Mouse (Mus musculus) sigmoid colon, adult 10 weeks (tissue): ENCODE data around the gene Slc17a2. TPM values are rescaled to one million over a fixed set of nuclear protein-coding genes. Genes with fewer than 3 reads are reported as not detected.

ENCODE experiments used
- polyA plus RNA-seq: library from polyadenylated mRNA; stranded (reverse); fragments of 350-450 nt; fragmentation: Illumina TruSeq; extraction: RNeasy Lipid Tissue Mini Kit (QIAGEN cat#74804); gene quantifications from one replicate; pipeline ENCODE4 v1.2.3, GENCODE M21; 2014; ENCODE audit warnings: low read depth, low replicate concordance

Slc17a2 gene
- 0.76 TPM for polyA plus RNA-seq

GRCm38 (mm10) chr13:23806422-23807052, at the start of gene Slc17a2:
Gene Slc17a2 (plus strand): TSS chr13:23806993.

GRCm38 (mm10) chr13:23760972-23761864, 45.6 kb upstream of the Slc17a2 start, which contains the start of gene Hist1h4a:
Gene Hist1h4a (minus strand): TSS chr13:23761230.

GRCm38 (mm10) chr13:23761871-23762821, 44.6 kb upstream of the Slc17a2 start, which contains the start of gene Hist1h3a:
Gene Hist1h3a (minus strand): TSS chr13:23762386.

GRCm38 (mm10) chr13:23763586-23764323, 43.0 kb upstream of the Slc17a2 start, which contains the start of gene Hist1h1a:
Gene Hist1h1a (plus strand): TSS chr13:23763666.

DNA sequence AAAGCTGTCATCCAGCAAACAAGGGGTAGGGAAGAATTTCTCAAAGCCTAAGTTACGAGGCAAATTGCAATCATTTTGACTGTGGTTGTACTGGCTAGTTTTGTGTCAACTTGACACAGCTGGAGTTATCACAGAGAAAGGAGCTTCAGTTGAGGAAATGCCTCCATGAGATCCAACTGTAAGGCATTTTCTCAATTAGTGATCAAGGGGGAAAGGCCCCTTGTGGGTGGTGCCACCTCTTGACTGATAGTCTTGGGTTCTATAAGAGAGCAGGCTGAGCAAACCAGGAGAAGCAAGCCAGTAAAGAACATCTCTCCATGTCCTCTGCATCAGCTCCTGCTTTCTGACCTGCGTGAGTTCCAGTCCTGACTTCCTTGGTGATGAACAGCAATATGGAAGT, 37.2 kb upstream of the Slc17a2 start, which contains the start of gene Trim38:
Trim38 (plus strand) TSS at position 301 of the 400 bp plus-strand sequence.

GRCm38 (mm10) chr13:23839308-23839707, 32.5 kb downstream of the Slc17a2 start, which contains the start of gene Slc17a3:
Gene Slc17a3 (plus strand): TSS chr13:23839434.

GRCm38 (mm10) chr13:23867405-23867804, 60.6 kb downstream of the Slc17a2 start, which contains the start of gene Slc17a1:
Gene Slc17a1 (plus strand): TSS chr13:23867750.

Other genes with a start within 250 kb of the Slc17a2 start
- not detected for gene Hist1h3e, start 244.6 kb upstream of the Slc17a2 start, polyA plus RNA-seq
- not detected for gene Hist1h2ae, start 235.8 kb upstream of the Slc17a2 start, polyA plus RNA-seq
- 3.6 TPM for gene Hist1h2bg, start 235.6 kb upstream of the Slc17a2 start, polyA plus RNA-seq
- gene Hist1h2bf, start 232.8 kb upstream of the Slc17a2 start, polyA plus RNA-seq, result not detected
- not detected for gene Hist1h2ad, start 232.6 kb upstream of the Slc17a2 start, polyA plus RNA-seq
- 6.7 TPM for gene Hist1h3d, start 231.2 kb upstream of the Slc17a2 start, polyA plus RNA-seq
- 2.3 TPM for gene Hist1h4d, start 225.4 kb upstream of the Slc17a2 start, polyA plus RNA-seq
- gene Hist1h2be, start 185.9 kb upstream of the Slc17a2 start, polyA plus RNA-seq, result 16.9 TPM
- gene Hist1h1e, start 184.4 kb upstream of the Slc17a2 start, polyA plus RNA-seq, result 6.3 TPM
- gene Hist1h2ac, start 123.0 kb upstream of the Slc17a2 start, polyA plus RNA-seq, result 9.6 TPM
- 364 TPM for gene Hist1h2bc, start 122.8 kb upstream of the Slc17a2 start, polyA plus RNA-seq
- gene Hist1h1t, start 111.2 kb upstream of the Slc17a2 start, polyA plus RNA-seq, result not detected
- 2.2 TPM for gene Hist1h4c, start 108.5 kb upstream of the Slc17a2 start, polyA plus RNA-seq
- 13.2 TPM for gene Hfe, start 96.1 kb upstream of the Slc17a2 start, polyA plus RNA-seq
- 96.7 TPM for gene Hist1h1c, start 68.2 kb upstream of the Slc17a2 start, polyA plus RNA-seq
- not detected for gene Hist1h3c, start 61.4 kb upstream of the Slc17a2 start, polyA plus RNA-seq
- not detected for gene Hist1h2bb, start 60.3 kb upstream of the Slc17a2 start, polyA plus RNA-seq
- gene Hist1h2ab, start 55.9 kb upstream of the Slc17a2 start, polyA plus RNA-seq, result not detected
- not detected for gene Hist1h3b, start 54.7 kb upstream of the Slc17a2 start, polyA plus RNA-seq
- gene Hist1h4b, start 50.0 kb upstream of the Slc17a2 start, polyA plus RNA-seq, result not detected
- not detected for gene Hist1h4a, start 45.8 kb upstream of the Slc17a2 start, polyA plus RNA-seq
- gene Hist1h3a, start 44.6 kb upstream of the Slc17a2 start, polyA plus RNA-seq, result not detected
- not detected for gene Hist1h1a, start 43.3 kb upstream of the Slc17a2 start, polyA plus RNA-seq
- 1.1 TPM for gene Trim38, start 37.1 kb upstream of the Slc17a2 start, polyA plus RNA-seq
- 0.25 TPM for gene Slc17a3, start 32.4 kb downstream of the Slc17a2 start, polyA plus RNA-seq
- gene Slc17a1, start 60.8 kb downstream of the Slc17a2 start, polyA plus RNA-seq, result not detected
- 85.4 TPM for gene Slc17a4, start 108.0 kb downstream of the Slc17a2 start, polyA plus RNA-seq
- not detected for gene Hist1h2ba, start 127.2 kb downstream of the Slc17a2 start, polyA plus RNA-seq
- gene Hist1h2aa, start 127.5 kb downstream of the Slc17a2 start, polyA plus RNA-seq, result not detected
- gene Scgn, start 184.2 kb downstream of the Slc17a2 start, polyA plus RNA-seq, result 8.8 TPM